Mouse (Mus musculus) small intestine, adult 2 months (tissue): ENCODE measurements around the gene Fam120c. TPM values are rescaled to one million over a fixed set of nuclear protein-coding genes. Genes with fewer than 3 reads are reported as not detected.
"Not testable (repeated sequence)": the region's sequence is repeated elsewhere in the genome, so short reads cannot be mapped to it uniquely, and the experiment has no call there.

Source experiments
- H3K27ac ChIP-seq: fragments of 200-500 bp; 2 replicates; pipeline ENCODE4 v1.5.1; 2012; ENCODE audit warnings: low read depth, low read length, control low read depth, inconsistent platforms; ENCODE audit not compliant: insufficient read depth
- H3K27me3 ChIP-seq: fragments of 200-500 bp; 2 replicates; pipeline ENCODE4 v1.6.1; 2012; ENCODE audit warnings: mild to moderate bottlenecking, moderate library complexity, low read length, inconsistent platforms; ENCODE audit not compliant: control insufficient read depth, insufficient read depth
- H3K36me3 ChIP-seq: fragments of 200-500 bp; 2 replicates; pipeline ENCODE4 v1.6.1; 2012; ENCODE audit warnings: mild to moderate bottlenecking, low read length, control low read depth, inconsistent platforms; ENCODE audit not compliant: control insufficient read depth, insufficient read depth
- H3K4me1 ChIP-seq: fragments of 200-500 bp; 2 replicates; pipeline ENCODE4 v1.6.1; 2012; ENCODE audit warnings: low read length, inconsistent platforms, mixed read lengths; ENCODE audit not compliant: control insufficient read depth, insufficient read depth, insufficient read length
- H3K4me3 ChIP-seq: fragments of 200-500 bp; 2 replicates; pipeline ENCODE4 v1.5.1; 2012; ENCODE audit warnings: low read depth, mild to moderate bottlenecking, control low read depth, inconsistent platforms, low read length, moderate library complexity
- CTCF ChIP-seq: fragments of 200-500 bp; IDR thresholded peaks from 2 replicates; pipeline ENCODE4 v1.5.1; 2012; ENCODE audit warnings: low read depth, mild to moderate bottlenecking, control low read depth, inconsistent platforms, low read length, moderate library complexity, mixed read lengths; ENCODE audit not compliant: insufficient replicate concordance, insufficient read length; ENCODE audit errors: extremely low read depth
- POLR2A ChIP-seq: fragments of 200-500 bp; IDR thresholded peaks from 2 replicates; pipeline ENCODE4 v1.6.1; 2012; ENCODE audit warnings: low read depth, mild to moderate bottlenecking, control low read depth, inconsistent platforms, low read length, moderate library complexity
- WGBS: fragments of 180-500 bp; shearing (Covaris S2); methylation state at CpG from one replicate; pipeline ENCODE4 v1.1.7; 2018; 5-methylcytosine and 5-hydroxymethylcytosine counted together
- polyA plus RNA-seq: library from polyadenylated mRNA; depleted of rRNA; stranded (reverse); fragments of >200 nt; gene quantifications from 2 replicates; pipeline ENCODE4 v1.2.3, GENCODE M21; 2012

Gene Fam120c
- polyA plus RNA-seq, 1 experiment: 1.6 TPM

GRCm38 (mm10) chrX:151347278-151347677, 3.3 kb downstream of the Fam120c start:
- Histone ChIP-seq H3K4me3 (no peak overlapping the region), H3K36me3 (no peaks in the 10 kb centered on the region), H3K27me3 (no peaks in the 10 kb centered on the region), H3K27ac (no peak overlapping the region), H3K4me1 (peaks cover 2% of the 10 kb centered on the region; the same call in 1 of the 2 replicates)
- TF ChIP-seq POLR2A (no peak), CTCF (no peak)

GRCm38 (mm10) chrX:151349322-151349721, 5.3 kb downstream of the Fam120c start:
- 81% methylated on average over 5 of the region's 5 CpGs for WGBS
- H3K4me3 ChIP-seq: no peak overlapping the region
- no peaks in the 10 kb centered on the region for H3K36me3 ChIP-seq

GRCm38 (mm10) chrX:151418801-151419200, 74.8 kb downstream of the Fam120c start:
- H3K36me3 ChIP-seq: no peaks in the 10 kb centered on the region
- H3K27me3 ChIP-seq: no peaks in the 10 kb centered on the region
- TF ChIP-seq CTCF (no peak), POLR2A (no peak)
- no peaks in the 10 kb centered on the region for H3K4me1 ChIP-seq
- H3K4me3 ChIP-seq: no peak overlapping the region
- no peak overlapping the region for H3K27ac ChIP-seq
- 92% methylated on average over 10 of the region's 10 CpGs for WGBS

More at GRCm38 (mm10) chrX:151349322-151349721, 5.3 kb downstream of the Fam120c start:
- Histone ChIP-seq H3K27me3 (no peaks in the 10 kb centered on the region), H3K27ac (no peak overlapping the region), H3K4me1 (peaks cover 2% of the 10 kb centered on the region; the same call in 1 of the 2 replicates)
- TF ChIP-seq POLR2A: no peak

GRCm38 (mm10) chrX:151420791-151421190, 76.8 kb downstream of the Fam120c start:
- no peak overlapping the region for H3K4me3 ChIP-seq
- WGBS: 95% methylated on average over 1 of the region's 1 CpGs
- no peak for TF ChIP-seq POLR2A
- no peak for TF ChIP-seq CTCF
- H3K4me1 ChIP-seq: no peaks in the 10 kb centered on the region
- no peaks in the 10 kb centered on the region for H3K27me3 ChIP-seq
- no peak overlapping the region for H3K27ac ChIP-seq
- no peaks in the 10 kb centered on the region for H3K36me3 ChIP-seq

- Histone ChIP-seq H3K4me3 (no peak overlapping the region), H3K27me3 (no peaks in the 10 kb centered on the region), H3K4me1 (no peaks in the 10 kb centered on the region), H3K36me3 (no peaks in the 10 kb centered on the region), H3K27ac (no peak overlapping the region)
- no peak for TF ChIP-seq POLR2A
These were observed 99.7 kb downstream of the Fam120c start for GRCm38 (mm10) chrX:151443637-151444036.

DNA sequence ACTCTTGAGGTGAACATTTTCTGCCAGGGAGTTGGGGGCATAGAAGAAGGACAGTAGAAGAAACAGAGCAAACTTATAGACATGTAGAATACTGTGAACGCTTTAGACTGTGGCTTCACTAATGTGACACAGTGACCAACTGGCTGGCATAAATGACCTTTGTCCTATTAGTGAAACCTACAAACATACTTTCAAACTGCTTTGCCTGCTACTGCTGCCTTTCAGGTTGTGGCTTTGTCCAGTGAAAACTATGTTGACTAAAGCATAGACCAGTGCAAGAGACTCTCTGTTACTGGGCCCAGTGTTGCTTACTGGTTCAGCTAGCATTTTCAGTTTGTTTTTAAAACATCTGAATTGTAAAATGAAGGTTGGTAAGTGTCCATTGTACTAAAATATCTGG, 100.2 kb downstream of the Fam120c start:
- no peak for TF ChIP-seq CTCF
- TF ChIP-seq POLR2A: no peak
- Histone ChIP-seq H3K27ac (no peak overlapping the region), H3K27me3 (no peaks in the 10 kb centered on the region), H3K4me1 (no peaks in the 10 kb centered on the region), H3K4me3 (no peak overlapping the region), H3K36me3 (no peaks in the 10 kb centered on the region)
- WGBS: 88% methylated on average over 1 of the region's 1 CpGs

DNA sequence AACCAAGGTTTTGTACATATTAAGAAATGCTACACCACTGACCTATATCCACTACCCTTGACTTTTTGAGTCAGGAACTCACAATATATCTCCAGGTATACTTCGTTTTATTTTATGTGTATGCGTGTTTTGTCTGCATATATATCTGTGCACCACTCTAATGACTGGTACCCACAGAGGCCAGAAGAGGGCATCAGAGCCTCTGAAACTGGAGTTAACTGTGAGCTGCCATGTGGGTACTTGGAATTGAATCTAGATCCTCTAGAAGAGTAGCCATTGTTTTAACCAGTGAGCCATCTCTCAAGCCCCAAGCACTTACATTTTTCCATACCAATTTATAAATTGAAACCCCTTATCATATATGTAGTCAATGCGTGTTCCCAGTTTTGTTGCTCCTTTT, 144.2 kb downstream of the Fam120c start:
- TF ChIP-seq CTCF (no peak), POLR2A (no peak)
- H3K4me3 ChIP-seq: no peak overlapping the region
- WGBS: 78% methylated on average over 3 of the region's 3 CpGs

GRCm38 (mm10) chrX:151493269-151493668, 149.3 kb downstream of the Fam120c start:
- H3K4me1 ChIP-seq, H3K36me3 ChIP-seq, H3K27me3 ChIP-seq, H3K27ac ChIP-seq, H3K4me3 ChIP-seq: not testable (repeated sequence)
- 96% methylated on average over 4 of the region's 4 CpGs for WGBS

More for the DNA sequence above, 144.2 kb downstream of the Fam120c start:
- H3K27me3 ChIP-seq: no peaks in the 10 kb centered on the region
- H3K4me1 ChIP-seq: no peaks in the 10 kb centered on the region
- no peak overlapping the region for H3K27ac ChIP-seq
- H3K36me3 ChIP-seq: no peaks in the 10 kb centered on the region
